Mouse (Mus musculus) left cerebral cortex, postnatal 4 days (tissue): ENCODE data around the gene Pnpo. TPM values are rescaled to one million over a fixed set of nuclear protein-coding genes. Genes with fewer than 3 reads are reported as not detected.
A peak's percentile ranks its signal among the peaks of the same experiment; 100 is the strongest.

Experiments used
- DNase-seq: peaks from one replicate; pipeline ENCODE4 v3.0.0-alpha.2; 2022
- intact Hi-C: fragments of 180-260 bp; cut with DNase I; formaldehyde crosslinking; loops from one replicate; pipeline ENCODE4 v1.15.1; 2025
- total RNA-seq, 2 experiments: library from RNA; stranded (reverse); gene quantifications; 2 replicates each; pipeline ENCODE4 v1.2.3; 2021

The Pnpo gene
- total RNA-seq, 2 experiments from 2014 or later = 11.7 to 15.1 TPM

- DNase-seq = no peak
- intact Hi-C loops = no loop called here
These were observed 5.4 kb downstream of the Pnpo start for GRCm38 (mm10) chr11:96938426-96938800.

- peak; percentile 42 for DNase-seq
- intact Hi-C loops = no loop called here
These were observed 6.0 kb downstream of the Pnpo start for GRCm38 (mm10) chr11:96937549-96938425.

GRCm38 (mm10) chr11:96935872-96936650, 7.7 kb downstream of the Pnpo start:
- DNase-seq = no peak
- intact Hi-C loops = no loop called here

DNA sequence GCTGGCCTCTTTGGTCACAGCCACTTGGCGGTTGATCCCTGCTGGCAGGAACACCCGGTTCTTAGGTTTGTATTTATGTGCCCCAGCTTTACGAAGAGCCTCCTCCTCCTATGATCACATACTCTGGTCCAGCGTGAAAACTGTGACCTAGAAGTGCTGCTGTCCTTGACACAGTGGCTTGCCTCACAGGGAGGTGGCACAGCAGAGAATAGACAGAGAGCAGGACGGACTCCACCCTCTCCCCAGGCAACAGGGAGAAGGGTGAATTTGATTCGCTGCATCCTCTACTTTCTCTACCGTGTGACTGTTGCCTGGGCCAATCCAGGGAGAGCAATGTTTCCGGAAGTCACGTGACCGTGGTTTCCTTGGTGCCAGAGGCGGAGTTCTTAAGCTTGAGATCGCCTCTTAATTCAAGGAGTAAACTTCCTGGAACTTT, 8.8 kb downstream of the Pnpo start:
- intact Hi-C loops = no loop called here
- peak; percentile 32 for DNase-seq

DNA sequence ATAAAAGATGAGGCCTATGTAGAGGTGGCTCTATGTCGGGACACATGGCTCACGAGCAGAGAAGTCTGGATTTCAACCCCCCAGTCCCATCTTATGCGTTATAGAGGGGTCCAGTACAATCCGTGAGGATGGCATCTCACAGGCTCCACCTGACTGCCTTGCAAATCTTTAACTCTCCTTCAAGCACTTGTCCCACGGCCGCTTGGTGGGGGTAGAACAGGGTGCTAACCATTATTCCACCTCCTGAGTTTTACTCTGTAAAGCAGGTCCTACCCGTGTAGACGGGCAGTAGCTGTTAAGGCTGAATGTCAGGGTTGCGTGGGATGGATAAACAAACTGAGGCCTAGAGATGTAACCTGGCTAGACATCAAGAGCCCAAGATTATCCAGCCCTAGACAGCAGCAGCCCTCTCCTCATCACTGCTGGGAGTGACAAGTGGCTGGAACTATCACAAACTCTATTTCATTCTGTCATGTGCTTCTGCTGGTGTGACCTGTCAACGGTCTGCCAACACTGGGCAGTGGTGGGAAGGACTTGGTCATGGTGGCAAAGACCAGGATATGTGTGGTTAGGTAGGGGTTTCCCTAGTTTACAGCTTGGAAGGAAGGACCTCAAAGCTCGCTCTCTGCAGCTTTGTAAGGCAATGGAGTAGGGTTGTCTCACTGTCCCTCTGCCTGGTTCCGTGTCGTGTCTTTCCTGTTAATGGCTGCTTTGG, 10.1 kb downstream of the Pnpo start:
- intact Hi-C loops = no loop called here
- no peak for DNase-seq

DNA sequence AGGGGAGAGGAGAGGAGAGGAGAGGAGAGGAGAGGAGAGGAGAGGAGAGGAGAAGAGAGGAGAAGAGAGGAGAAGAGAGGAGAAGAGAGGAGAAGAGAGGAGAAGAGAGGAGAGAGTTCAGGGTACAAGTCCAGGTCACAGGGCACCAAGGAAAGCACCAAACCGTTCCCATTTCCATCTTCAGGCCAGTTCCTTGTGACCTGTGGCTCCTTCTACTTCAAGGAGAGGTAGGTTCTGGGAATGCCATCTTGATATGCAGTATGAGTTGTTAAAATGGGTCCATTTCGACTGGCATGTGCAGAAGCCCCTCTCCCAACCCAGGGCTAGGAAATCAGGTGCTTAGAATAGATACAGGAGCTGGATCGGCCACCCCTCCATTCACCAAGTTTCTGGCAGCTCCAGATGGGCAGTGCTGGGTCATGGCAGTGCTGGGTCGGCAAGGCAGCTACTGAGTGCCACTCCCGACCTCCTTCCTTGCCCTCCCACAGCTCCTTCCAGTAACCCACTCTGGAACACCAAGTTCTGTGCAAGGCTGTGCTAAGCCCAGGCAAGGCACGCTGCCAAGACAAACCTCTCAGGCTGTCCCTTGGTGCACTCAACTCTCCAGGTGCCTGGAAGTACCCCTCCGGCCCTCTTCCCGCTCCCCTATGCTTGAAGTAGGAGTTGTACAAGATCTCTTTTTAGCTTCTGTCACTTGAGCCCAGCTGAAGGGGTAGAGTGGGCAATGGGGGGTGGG, 12.3 kb downstream of the Pnpo start:
- DNase-seq = no peak
- intact Hi-C loops = no loop called here

GRCm38 (mm10) chr11:96929766-96930331, 13.9 kb downstream of the Pnpo start:
- DNase-seq = no peak
- intact Hi-C loops = no loop called here

- intact Hi-C loops = no loop called here
- DNase-seq = no peak
These were observed 14.6 kb downstream of the Pnpo start for GRCm38 (mm10) chr11:96929096-96929765.

DNA sequence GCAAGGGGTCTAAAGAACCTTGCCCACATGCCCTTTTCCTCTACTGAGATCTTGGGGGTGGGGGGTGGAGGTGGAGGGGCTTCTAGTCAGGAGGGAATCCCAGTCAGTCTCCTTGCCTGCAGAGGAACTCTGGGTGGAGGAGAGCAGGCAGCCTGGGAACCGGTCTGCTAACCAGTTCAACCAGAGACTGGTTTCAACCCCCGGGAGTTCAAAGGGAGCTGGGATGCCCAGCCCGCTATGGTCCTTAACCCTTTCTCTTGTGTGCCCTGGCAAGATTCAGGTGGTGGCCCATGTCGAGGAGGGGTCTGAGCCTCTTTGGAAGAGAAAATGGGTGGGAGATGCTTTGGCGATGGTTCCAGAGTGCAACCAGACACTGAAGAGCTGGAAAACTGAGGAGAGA, 15.1 kb downstream of the Pnpo start:
- intact Hi-C loops = no loop called here
- DNase-seq = no peak

DNA sequence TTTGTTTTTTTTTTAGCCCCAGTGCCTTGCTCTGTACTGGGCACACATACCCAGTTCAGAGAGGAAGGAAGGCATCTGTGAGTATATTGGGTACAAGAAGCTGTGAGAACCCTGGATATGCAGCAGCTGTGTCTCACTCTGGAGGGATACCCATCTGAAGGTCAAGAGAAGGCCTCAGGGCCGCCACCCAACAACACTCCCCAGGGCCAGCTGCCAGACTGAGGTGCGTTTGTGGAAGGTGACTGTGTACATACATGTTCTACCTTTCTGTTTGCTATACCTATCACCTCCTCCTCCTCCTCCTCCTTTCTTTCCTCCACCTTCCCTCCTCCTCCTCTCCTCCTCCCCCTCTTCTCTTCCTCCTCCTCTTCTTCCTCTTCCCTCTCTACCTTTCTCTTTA, 15.7 kb downstream of the Pnpo start, which contains the start of gene Prr15l:
Gene Prr15l (plus strand): TSS at position 17 of the 400 bp plus-strand sequence.
- intact Hi-C loops = no loop called here
- no peak for DNase-seq

DNA sequence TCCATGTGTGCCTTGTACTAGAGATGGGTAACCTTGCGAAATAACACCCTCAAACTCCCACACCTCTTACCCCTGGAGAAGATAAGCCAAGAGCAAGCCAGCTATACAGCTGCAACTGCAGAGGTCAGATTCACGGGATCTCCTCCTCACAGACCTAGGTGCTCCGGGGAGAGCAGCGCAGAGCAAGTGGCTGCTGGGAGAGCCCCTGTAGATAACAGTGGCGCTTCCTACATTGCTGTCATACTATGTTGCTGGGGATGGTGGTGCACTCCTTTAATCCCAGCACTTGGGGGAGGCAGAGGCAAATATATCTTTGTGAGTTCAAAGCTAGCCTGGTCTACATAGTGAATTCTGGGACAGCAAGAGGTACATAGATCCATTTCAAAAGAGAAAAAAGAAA, 17.2 kb downstream of the Pnpo start:
- DNase-seq = no peak
- intact Hi-C loops = no loop called here

DNA sequence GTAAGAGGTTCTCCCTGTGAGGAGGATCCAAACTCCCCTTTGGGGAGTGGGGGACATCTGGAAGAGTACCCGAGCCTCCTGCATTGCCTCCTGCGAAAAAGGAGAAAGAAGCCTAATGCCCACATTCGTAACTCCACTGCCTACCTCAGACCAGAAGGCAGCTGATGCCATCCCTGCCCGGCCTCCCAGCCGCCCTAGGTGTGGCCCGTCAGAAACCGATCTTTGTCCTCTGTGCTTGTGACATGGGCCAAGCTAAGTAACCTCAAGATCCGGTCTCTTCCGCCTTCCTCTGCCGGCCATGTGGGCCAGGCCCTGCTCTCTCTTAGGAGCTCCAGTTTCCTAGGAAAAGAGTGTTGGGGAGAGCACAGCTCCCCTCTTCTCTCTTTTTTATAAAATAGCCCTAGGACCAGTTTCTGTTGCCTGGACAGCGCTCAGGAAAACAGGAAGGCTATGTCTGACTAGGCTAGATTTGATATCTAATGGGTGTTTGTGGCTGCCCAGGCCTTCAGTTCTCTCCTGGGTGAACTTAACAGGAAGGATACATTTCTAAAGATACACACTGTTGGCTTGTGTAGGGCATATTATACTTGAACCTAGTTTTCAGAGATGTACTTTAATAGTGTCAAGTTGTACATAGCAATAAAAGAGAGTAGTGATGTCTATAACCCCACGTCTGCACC, 18.2 kb downstream of the Pnpo start:
- DNase-seq = no peak
- intact Hi-C loops = no loop called here

GRCm38 (mm10) chr11:96924861-96925260, 18.9 kb downstream of the Pnpo start:
- intact Hi-C loops = no loop called here

GRCm38 (mm10) chr11:96919003-96919402, 24.8 kb downstream of the Pnpo start:
- intact Hi-C loops = loop anchor here (5.0 kb wide), 1 partner anchor 43 kb away; no protein-coding TSS in a partner anchor
- DNase-seq = no peak

More at GRCm38 (mm10) chr11:96924861-96925260, 18.9 kb downstream of the Pnpo start:
- DNase-seq = no peak

GRCm38 (mm10) chr11:96917415-96917814, 26.4 kb downstream of the Pnpo start:
- DNase-seq = no peak
- intact Hi-C loops = loop anchor here (5.0 kb wide), 1 partner anchor 45 kb away; no protein-coding TSS in a partner anchor

- intact Hi-C loops = loop anchor here (5.0 kb wide), 1 partner anchor 45 kb away; no protein-coding TSS in a partner anchor
- no peak for DNase-seq
These were observed 26.8 kb downstream of the Pnpo start for GRCm38 (mm10) chr11:96916885-96917396.

DNA sequence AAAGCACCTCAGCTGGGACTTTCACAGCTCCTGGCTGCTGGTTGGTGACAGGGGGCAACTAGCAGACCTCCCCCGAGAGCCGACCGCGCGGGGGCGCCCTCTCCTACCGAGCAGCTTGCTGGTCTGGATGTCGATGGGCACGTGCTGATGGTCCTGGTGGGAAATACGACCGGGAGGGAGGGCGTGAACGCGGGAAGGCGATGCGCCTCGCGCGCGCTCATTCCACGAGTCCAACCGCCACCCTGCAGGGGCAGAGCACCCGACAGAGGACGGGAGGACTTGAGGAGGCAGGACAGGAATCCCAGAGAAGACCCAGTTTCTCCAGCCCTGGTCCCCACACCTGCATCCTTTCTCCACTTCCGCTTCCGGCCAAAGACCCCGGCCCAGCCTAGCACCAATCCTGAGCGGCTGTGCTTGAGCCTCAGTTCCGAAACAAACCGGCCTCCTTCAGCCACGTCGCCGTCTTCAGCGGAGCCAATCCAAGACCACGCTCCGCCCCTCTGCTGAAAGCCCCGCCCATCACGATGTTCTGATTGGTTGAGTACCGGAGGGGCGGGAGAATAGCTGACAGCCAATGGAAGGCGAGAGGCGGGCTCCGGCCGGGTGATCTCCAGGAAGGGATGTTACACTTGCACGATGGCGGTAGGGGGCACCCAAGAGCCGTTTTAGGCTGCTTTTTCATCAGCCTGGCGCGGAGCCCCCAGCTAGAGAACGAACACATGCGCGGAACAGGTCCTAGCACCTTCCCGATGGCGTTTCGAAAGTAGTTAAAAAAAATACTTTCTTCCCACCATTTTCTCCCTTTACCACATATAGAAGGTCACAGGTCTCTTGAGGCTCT, 27.5 kb downstream of the Pnpo start, which contains the start of gene Cdk5rap3:
Gene Cdk5rap3 (minus strand): TSS at position 453 of the 841 bp plus-strand sequence.
- DNase-seq = peak; percentile 99
- intact Hi-C loops = loop anchor here (5.0 kb wide), 1 partner anchor 46 kb away; no protein-coding TSS in a partner anchor
